Mouse (Mus musculus) cerebellum, postnatal 14 days (tissue): ENCODE results near the gene Ncf1.

ENCODE experiments used
- DNase-seq, 2 experiments: peaks; one replicate each; pipeline ENCODE4 v3.0.0; 2021; ENCODE audit warnings: mixed read lengths in 2 of 2

Gene Ncf1

GRCm38 (mm10) chr5:134206721-134207120, 22.7 kb downstream of the Ncf1 start:
- no peak for DNase-seq

- no peak for DNase-seq
These were observed 35.8 kb downstream of the Ncf1 start for GRCm38 (mm10) chr5:134193664-134194063.

- DNase-seq = no peak
These were observed 40.9 kb downstream of the Ncf1 start for GRCm38 (mm10) chr5:134188571-134188970.

- peak; percentile 61 to 81 for DNase-seq
These were observed 42.3 kb downstream of the Ncf1 start for GRCm38 (mm10) chr5:134186961-134187731.

- no peak for DNase-seq
These were observed 43.4 kb downstream of the Ncf1 start for GRCm38 (mm10) chr5:134186059-134186458.

GRCm38 (mm10) chr5:134183880-134184808, 45.3 kb downstream of the Ncf1 start, which contains the start of gene Gtf2ird2:
Gtf2ird2 (plus strand) TSS chr5:134184019.
- DNase-seq = peak; percentile 99 to 100

- DNase-seq = no peak
These were observed 46.3 kb downstream of the Ncf1 start for GRCm38 (mm10) chr5:134183162-134183561.

- no peak for DNase-seq
These were observed 46.7 kb downstream of the Ncf1 start for GRCm38 (mm10) chr5:134182735-134183134.

- no peak for DNase-seq
These were observed 47.3 kb downstream of the Ncf1 start for GRCm38 (mm10) chr5:134182172-134182571.

- peak; percentile 88 to 91 for DNase-seq
These were observed 49.6 kb downstream of the Ncf1 start for GRCm38 (mm10) chr5:134179871-134180270.

GRCm38 (mm10) chr5:134178536-134178935, 50.9 kb downstream of the Ncf1 start:
- no peak for DNase-seq

GRCm38 (mm10) chr5:134176169-134176881, 53.1 kb downstream of the Ncf1 start, which contains the start of gene Rcc1l:
Rcc1l (minus strand) TSS chr5:134176774.
- DNase-seq = peak; percentile 89

- DNase-seq = peak in 1 of 2 experiments; percentile 29
These were observed 53.7 kb downstream of the Ncf1 start for GRCm38 (mm10) chr5:134175696-134176095.

- peak in 1 of 2 experiments; percentile 57 for DNase-seq
These were observed 56.2 kb downstream of the Ncf1 start for GRCm38 (mm10) chr5:134173206-134173605.

- no peak for DNase-seq
These were observed 59.3 kb downstream of the Ncf1 start for GRCm38 (mm10) chr5:134170167-134170566.
